Mouse (Mus musculus): Measurements from ENCODE around the gene Snx29. TPM values are rescaled to one million over a fixed set of nuclear protein-coding genes. Genes with fewer than 3 reads are reported as not detected.
A peak's percentile ranks its signal among the peaks of the same experiment; 100 is the strongest.

Snx29 gene
- polyA plus RNA-seq, 1 experiment from 2014 or later: 6.9 TPM

GRCm38 (mm10) chr16:11750605-11751004 lies 427.9 kb downstream of the Snx29 start:
- Histone ChIP-seq H3K9me3 (replicated peaks; ENCODE audit: low read length) (no peaks in the 10 kb centered on the region), H3K27ac (no peak overlapping the region), H3K9ac (ENCODE audit: low read depth, low read length) (no peak overlapping the region), H3K4me1 (replicated peaks; ENCODE audit: insufficient read depth, low read length) (no peaks in the 10 kb centered on the region), H3K36me3 (ENCODE audit: insufficient read depth, low read length) (no peaks in the 10 kb centered on the region), H3K4me2 (ENCODE audit: low read length) (no peak overlapping the region), H3K27me3 (ENCODE audit: insufficient read depth, low read length) (no peaks in the 10 kb centered on the region), H3K4me3 (replicated peaks; ENCODE audit: low read depth, low read length) (no peak overlapping the region)
- no peak for ATAC-seq (replicated peaks; ENCODE audit: low FRiP score, low read depth)
- TF ChIP-seq CTCF (IDR thresholded peaks at IDR 0.05; ENCODE audit: low read depth): no peak
- no peak for DNase-seq (ENCODE audit: low spot score)

GRCm38 (mm10) chr16:11752557-11752956 lies 429.8 kb downstream of the Snx29 start:
- no peak for ATAC-seq (replicated peaks; ENCODE audit: low FRiP score, low read depth)
- H3K9ac ChIP-seq (ENCODE audit: low read depth, low read length): no peak overlapping the region
- no peaks in the 10 kb centered on the region for H3K4me1 ChIP-seq (replicated peaks; ENCODE audit: insufficient read depth, low read length)
- no peak for DNase-seq (ENCODE audit: low spot score)
- H3K27ac ChIP-seq: no peak overlapping the region
- WGBS: 85% methylated on average over 5 of the region's 5 CpGs
- H3K9me3 ChIP-seq (replicated peaks; ENCODE audit: low read length): no peaks in the 10 kb centered on the region
- no peak for TF ChIP-seq CTCF (IDR thresholded peaks at IDR 0.05; ENCODE audit: low read depth)
- no peaks in the 10 kb centered on the region for H3K27me3 ChIP-seq (ENCODE audit: insufficient read depth, low read length)
- no peak overlapping the region for H3K4me3 ChIP-seq (replicated peaks; ENCODE audit: low read depth, low read length)
- H3K4me2 ChIP-seq (ENCODE audit: low read length): no peak overlapping the region
- 0 out of 2 replicates have a peak, but pooled peaks cover 3% of the 10 kb centered on the region for H3K36me3 ChIP-seq (ENCODE audit: insufficient read depth, low read length)

GRCm38 (mm10) chr16:11753466-11753865 lies 430.8 kb downstream of the Snx29 start:
- Histone ChIP-seq H3K9me3 (replicated peaks; ENCODE audit: low read length) (no peaks in the 10 kb centered on the region), H3K4me1 (replicated peaks; ENCODE audit: insufficient read depth, low read length) (no peaks in the 10 kb centered on the region), H3K36me3 (ENCODE audit: insufficient read depth, low read length) (0 out of 2 replicates have a peak, but pooled peaks cover 3% of the 10 kb centered on the region), H3K4me3 (replicated peaks; ENCODE audit: low read depth, low read length) (no peak overlapping the region), H3K4me2 (ENCODE audit: low read length) (no peak overlapping the region), H3K27me3 (ENCODE audit: insufficient read depth, low read length) (no peaks in the 10 kb centered on the region), H3K9ac (ENCODE audit: low read depth, low read length) (no peak overlapping the region), H3K27ac (no peak overlapping the region)
- no peak for TF ChIP-seq CTCF (IDR thresholded peaks at IDR 0.05; ENCODE audit: low read depth)
- ATAC-seq (replicated peaks; ENCODE audit: low FRiP score, low read depth) (no peak), DNase-seq (ENCODE audit: low spot score) (no peak)
- WGBS: 85% methylated on average over 2 of the region's 2 CpGs

- H3K9ac ChIP-seq (ENCODE audit: low read depth, low read length): no peak overlapping the region
- no peak overlapping the region for H3K4me3 ChIP-seq (replicated peaks; ENCODE audit: low read depth, low read length)
- no peak overlapping the region for H3K27ac ChIP-seq
- no peaks in the 10 kb centered on the region for H3K4me1 ChIP-seq (replicated peaks; ENCODE audit: insufficient read depth, low read length)
- 94% methylated on average over 2 of the region's 2 CpGs for WGBS
- ATAC-seq (replicated peaks; ENCODE audit: low FRiP score, low read depth) (no peak), DNase-seq (ENCODE audit: low spot score) (no peak)
- H3K36me3 ChIP-seq (ENCODE audit: insufficient read depth, low read length): 0 out of 2 replicates have a peak, but pooled peaks cover 3% of the 10 kb centered on the region
- H3K27me3 ChIP-seq (ENCODE audit: insufficient read depth, low read length): no peaks in the 10 kb centered on the region
- H3K4me2 ChIP-seq (ENCODE audit: low read length): no peak overlapping the region
- no peak for TF ChIP-seq CTCF (IDR thresholded peaks at IDR 0.05; ENCODE audit: low read depth)
- no peaks in the 10 kb centered on the region for H3K9me3 ChIP-seq (replicated peaks; ENCODE audit: low read length)
These were observed 431.4 kb downstream of the Snx29 start for GRCm38 (mm10) chr16:11754136-11754535.

GRCm38 (mm10) chr16:11755281-11756066 lies 432.8 kb downstream of the Snx29 start:
- no peak for DNase-seq (ENCODE audit: low spot score)
- WGBS: 89% methylated on average over 9 of the region's 9 CpGs

GRCm38 (mm10) chr16:11756598-11757245 lies 434.0 kb downstream of the Snx29 start:
- TF ChIP-seq CTCF (IDR thresholded peaks at IDR 0.05; ENCODE audit: low read depth): no peak
- ATAC-seq (replicated peaks; ENCODE audit: low FRiP score, low read depth): no peak
- Histone ChIP-seq H3K36me3 (ENCODE audit: insufficient read depth, low read length) (0 out of 2 replicates have a peak, but pooled peaks cover 3% of the 10 kb centered on the region), H3K9ac (ENCODE audit: low read depth, low read length) (no peak overlapping the region), H3K4me3 (replicated peaks; ENCODE audit: low read depth, low read length) (no peak overlapping the region), H3K9me3 (replicated peaks; ENCODE audit: low read length) (no peaks in the 10 kb centered on the region), H3K4me1 (replicated peaks; ENCODE audit: insufficient read depth, low read length) (no peaks in the 10 kb centered on the region), H3K27me3 (ENCODE audit: insufficient read depth, low read length) (no peaks in the 10 kb centered on the region), H3K27ac (no peak overlapping the region), H3K4me2 (ENCODE audit: low read length) (no peak overlapping the region)
- WGBS: 88% methylated on average over 1 of the region's 1 CpGs
- no peak for DNase-seq (ENCODE audit: low spot score)

More at GRCm38 (mm10) chr16:11755281-11756066, 432.8 kb downstream of the Snx29 start:
- ATAC-seq (replicated peaks; ENCODE audit: low FRiP score, low read depth): 0 out of 2 replicates have a peak, but pooled peaks have one; percentile 36
- Histone ChIP-seq H3K36me3 (ENCODE audit: insufficient read depth, low read length) (0 out of 2 replicates have a peak, but pooled peaks cover 3% of the 10 kb centered on the region), H3K4me1 (replicated peaks; ENCODE audit: insufficient read depth, low read length) (no peaks in the 10 kb centered on the region), H3K27me3 (ENCODE audit: insufficient read depth, low read length) (no peaks in the 10 kb centered on the region), H3K4me2 (ENCODE audit: low read length) (no peak overlapping the region), H3K4me3 (replicated peaks; ENCODE audit: low read depth, low read length) (no peak overlapping the region), H3K9me3 (replicated peaks; ENCODE audit: low read length) (no peaks in the 10 kb centered on the region), H3K9ac (ENCODE audit: low read depth, low read length) (no peak overlapping the region), H3K27ac (no peak overlapping the region)
- 0 out of 2 replicates have a peak, but pooled peaks have one; percentile 6 for TF ChIP-seq CTCF (IDR thresholded peaks at IDR 0.05; ENCODE audit: low read depth)

Measured in kidney, postnatal 0 days (tissue).